Mouse (Mus musculus) layer of hippocampus, adult 11-12 months (tissue): ENCODE data around the gene Slc25a47.
A peak's percentile ranks its signal among the peaks of the same experiment; 100 is the strongest.

Experiments
- DNase-seq: peaks from one replicate; pipeline ENCODE4 v3.0.0; 2022; ENCODE audit warnings: low spot score

Gene Slc25a47

DNA sequence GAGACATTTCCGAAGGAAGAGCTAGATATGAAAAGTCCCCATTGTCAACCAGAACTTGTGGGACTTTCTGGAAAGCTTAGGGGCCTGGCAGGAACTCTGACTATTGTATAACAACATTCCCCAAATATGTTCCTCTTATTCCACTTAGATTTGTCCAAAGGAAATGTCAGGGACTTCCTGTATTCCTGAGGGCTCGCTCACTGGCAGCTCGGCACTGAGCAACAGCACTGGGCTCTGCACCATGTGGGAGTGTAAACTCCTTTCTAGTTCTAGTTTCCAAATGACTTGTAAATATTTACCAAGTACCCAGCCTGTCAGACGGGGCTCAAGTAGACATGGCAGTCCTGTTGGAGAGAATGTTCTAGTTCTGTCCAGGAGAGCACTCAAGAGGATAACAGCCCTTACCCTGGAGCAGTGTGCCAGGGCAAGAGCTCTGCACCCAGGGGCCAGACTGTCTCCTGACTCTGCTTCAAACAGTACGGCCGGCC is 29.2 kb downstream of the Slc25a47 start:
- DNase-seq: no peak

DNA sequence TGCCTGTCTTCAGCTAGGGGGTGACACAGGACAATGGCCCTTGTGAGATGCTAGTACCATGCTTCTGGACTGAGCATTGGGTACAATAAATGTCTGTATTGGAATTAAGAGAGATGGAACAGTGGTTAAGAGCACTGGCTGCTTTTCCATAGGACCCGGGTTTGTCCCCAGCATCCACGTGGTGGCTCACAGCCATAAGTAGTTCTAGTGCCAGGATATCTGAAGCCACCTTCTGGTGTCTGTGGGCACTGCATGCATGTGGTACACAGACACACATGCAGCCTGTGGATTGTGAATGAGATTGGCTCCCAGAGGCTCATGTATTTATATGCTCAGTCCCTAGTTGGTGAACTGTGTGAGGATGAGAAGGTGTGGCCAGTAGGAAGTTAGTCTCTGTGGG is 33.7 kb downstream of the Slc25a47 start:
- DNase-seq: no peak

DNA sequence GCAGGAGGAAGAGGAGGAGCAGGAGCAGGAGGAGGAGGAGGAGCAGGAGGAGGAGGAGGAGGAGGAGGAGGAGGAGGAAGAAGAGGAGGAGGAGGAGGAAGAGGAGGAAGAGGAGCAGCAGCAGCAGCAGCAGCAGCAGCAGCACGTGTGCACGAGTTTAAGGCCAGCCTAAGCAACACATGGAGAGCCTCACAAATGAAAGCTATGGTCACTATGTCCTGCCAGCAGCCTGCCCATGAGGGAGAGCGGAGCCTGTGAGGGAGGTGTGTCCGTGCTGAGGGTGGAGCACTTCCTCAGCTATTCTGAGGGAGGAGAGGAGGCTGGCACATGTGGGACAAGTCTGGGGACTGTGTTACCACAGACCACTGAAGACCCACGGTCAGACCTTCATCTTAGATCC is 37.3 kb downstream of the Slc25a47 start:
- no peak for DNase-seq

- DNase-seq: no peak
Observed at GRCm38 (mm10) chr12:108879138-108879537, 43.3 kb downstream of the Slc25a47 start.

DNA sequence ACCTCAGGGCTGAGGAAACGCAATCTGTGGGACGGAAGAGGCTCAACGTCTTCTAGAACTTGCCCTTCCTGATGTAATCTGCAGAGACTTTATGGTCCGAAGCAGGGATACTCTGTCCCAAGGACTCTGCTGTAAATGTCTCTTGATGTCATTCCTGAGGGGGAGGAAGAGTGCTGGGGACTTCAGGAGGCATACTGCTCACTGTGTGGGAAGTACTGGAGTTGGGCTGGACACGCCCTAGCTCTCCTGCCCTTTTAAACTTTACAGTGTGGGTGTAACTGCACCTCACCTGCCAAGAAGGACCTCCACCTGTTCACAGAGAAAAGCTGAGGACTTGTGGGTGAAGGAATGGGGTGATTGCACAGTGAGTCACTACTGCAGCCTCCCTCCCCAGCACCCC is 44.8 kb downstream of the Slc25a47 start:
- no peak for DNase-seq

DNA sequence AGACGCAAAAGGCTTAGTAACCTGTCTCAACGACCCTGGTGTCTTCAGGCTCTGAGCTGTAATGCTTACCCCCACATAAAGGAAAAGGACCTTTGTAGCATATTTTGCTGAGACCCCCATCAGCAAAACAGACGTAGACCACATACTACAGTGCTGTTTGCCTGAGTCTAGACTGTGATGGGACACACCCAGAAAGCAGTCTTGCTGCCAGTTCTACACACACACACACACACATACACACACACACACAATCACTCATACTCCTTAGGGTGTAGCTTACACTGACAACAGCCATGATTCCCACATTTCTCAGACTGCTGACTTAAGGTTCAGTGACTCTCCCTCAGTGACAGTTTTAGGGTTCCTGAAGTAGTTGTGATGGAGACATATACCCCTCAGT is 45.3 kb downstream of the Slc25a47 start:
- DNase-seq: no peak

DNA sequence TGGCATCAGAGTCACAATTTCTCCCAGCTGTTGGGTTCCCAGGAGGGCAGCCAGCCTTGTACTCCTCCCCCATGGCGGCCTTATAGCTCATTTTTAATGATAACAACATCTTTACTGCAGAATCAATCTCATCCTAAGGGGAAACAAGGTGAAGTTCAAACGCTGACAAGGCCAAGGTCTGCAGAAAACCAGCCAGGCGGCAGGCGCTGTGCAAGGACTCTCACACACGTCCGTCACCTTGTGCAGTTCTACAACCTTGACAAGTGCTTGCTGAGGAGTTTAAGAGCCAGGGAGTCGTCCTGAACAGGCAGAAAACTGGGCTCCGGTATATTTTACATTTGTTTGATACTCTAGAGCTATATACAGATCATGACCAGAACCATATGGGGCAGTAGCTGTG is 46.9 kb downstream of the Slc25a47 start:
- no peak for DNase-seq

GRCm38 (mm10) chr12:108885906-108886305 is 50.1 kb downstream of the Slc25a47 start:
- no peak for DNase-seq

DNA sequence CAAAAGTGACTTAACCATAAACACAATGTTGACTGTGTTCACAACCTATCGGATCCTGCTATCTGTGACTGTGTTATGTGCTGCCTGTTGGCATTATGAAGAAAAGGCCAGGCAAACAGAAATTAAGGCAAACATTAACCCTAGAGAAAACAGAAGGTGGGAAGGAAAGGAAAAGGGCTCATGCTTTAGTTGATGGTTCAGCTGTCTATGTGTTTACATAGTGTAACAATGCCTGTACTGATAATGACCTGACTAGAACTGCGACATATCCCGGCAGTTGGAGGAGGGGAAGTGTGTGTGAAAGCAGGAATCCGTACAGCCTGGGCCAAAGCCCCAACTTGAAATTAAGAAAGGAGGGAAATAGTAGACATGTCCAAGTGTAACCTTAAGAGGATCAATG is 51.2 kb downstream of the Slc25a47 start:
- no peak for DNase-seq

GRCm38 (mm10) chr12:108888632-108889031 is 52.8 kb downstream of the Slc25a47 start:
- DNase-seq: no peak

GRCm38 (mm10) chr12:108892989-108893714 is 57.3 kb downstream of the Slc25a47 start, which contains the start of gene Wdr25:
Wdr25 (plus strand) TSS chr12:108893631.
- DNase-seq: no peak

GRCm38 (mm10) chr12:108893715-108894431 is 58.0 kb downstream of the Slc25a47 start, which contains the start of gene Wars:
Wars (minus strand) TSS chr12:108894174.
- peak; percentile 95 for DNase-seq

DNA sequence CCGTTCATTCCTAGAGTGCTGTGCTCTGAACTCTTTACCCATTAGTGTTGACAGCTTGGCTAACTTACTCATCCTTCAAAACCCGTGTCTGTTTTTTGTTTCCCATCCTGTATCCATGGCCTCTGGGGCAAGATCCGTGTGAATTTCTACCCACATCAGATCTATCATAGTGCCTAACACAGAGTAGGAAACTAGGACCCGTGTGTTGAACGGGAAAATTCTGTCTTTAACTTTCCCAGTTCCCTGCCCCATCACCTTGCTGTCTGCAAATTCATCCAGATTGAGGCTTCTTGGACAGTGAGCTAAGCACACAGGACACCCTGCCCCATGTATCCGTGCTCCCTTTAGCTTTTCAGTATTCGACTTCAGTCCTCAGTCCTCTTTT is 58.6 kb downstream of the Slc25a47 start:
- no peak for DNase-seq

DNA sequence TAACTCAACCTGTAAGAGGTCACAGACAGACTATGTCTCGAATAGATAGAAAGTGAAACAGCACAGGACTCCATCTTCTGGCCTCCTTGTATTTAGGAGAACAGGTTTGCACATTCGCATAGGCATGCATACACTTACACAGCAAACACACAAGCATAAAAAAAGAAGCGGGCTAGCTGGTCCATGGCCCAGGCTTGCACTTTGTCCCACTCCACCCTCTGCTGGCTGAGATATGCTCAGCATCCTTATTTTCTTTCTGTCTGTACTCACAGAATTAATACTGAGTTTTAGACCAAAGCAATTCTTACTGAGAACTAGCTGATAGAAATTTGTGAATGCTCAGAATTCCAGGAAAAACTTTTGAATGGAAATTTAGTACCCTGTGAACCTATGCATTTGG is 60.2 kb downstream of the Slc25a47 start:
- DNase-seq: no peak

DNA sequence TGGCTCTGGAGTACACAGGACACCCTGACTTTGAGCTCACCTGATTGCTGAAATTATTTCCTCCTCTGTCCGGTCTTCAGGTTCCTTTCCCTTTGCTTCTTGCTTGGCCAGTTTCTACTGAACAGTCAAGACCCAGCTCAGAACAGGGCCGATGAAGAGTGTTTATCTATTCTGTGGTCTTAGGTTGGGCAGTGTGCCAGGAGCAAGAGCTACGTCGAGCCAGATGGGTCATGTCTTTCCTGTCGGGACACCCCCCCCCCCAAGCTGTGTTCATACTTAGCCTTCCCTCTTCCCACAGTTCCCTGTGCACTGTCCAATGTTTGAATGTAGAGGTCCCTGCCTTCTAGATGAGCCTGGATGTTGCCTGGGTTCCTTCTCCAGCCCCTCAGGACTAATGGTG is 65.5 kb downstream of the Slc25a47 start:
- DNase-seq: no peak

GRCm38 (mm10) chr12:108902940-108903339 is 67.1 kb downstream of the Slc25a47 start:
- DNase-seq: peak; percentile 74

GRCm38 (mm10) chr12:108903600-108904275 is 67.9 kb downstream of the Slc25a47 start:
- DNase-seq: peak; percentile 85

GRCm38 (mm10) chr12:108904276-108904653 is 68.4 kb downstream of the Slc25a47 start:
- no peak for DNase-seq

DNA sequence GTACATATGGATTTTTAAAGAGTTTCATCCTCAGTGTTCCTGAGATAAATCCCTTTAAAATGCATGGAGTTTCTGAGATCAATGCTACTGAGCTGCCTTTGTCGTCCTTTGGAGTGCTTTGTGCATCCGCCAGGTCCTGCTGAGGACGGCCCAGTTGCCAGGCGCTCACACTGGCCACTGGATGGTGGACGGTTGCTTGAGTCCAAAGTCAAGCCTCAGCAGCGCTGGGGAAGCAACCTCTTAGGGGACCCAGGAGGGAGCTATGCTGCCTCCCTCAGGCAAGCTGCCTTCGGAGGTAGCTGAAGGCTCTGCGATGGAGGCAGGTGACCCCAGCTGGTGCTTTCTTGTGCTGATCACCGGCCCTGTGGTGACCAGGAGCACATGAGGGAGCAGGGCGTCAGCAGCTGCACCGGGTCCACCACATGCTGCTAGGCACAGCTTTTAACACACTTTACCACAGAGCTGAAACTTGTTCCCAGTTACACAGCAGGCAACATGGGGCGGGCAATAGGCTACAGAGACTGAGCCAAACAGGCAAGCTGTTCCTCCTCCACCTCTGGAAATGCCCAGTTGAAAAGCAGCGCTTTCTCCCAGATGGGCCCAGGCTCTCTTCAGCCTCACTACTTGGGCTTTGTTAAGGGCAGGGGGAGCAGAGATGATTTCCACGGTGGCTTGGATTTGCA is 69.9 kb downstream of the Slc25a47 start:
- DNase-seq: no peak

DNA sequence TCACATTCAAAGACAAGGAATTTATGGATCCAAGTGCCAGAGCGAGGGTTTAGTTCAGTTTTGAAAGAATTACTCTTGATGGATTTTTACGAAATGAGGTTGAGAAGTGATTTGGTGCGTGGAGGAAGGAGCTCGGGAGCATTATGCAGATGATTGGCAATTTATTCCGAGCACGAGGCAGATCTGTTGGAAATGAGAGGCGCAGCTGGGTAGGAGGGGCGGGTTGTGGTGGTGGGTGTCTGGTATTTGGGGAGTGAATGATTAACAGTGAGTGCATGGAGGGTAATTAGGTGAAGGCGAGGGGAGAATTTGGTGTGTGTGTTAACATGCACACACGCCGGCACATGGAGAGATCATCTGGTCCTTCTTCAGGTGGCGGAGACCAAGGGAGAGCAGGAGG is 70.6 kb downstream of the Slc25a47 start:
- DNase-seq: no peak
